Mouse (Mus musculus): ENCODE data around the gene Atl3. TPM values are rescaled to one million over a fixed set of nuclear protein-coding genes. Genes with fewer than 3 reads are reported as not detected.
"Not testable (repeated sequence)": the region's sequence is repeated elsewhere in the genome, so short reads cannot be mapped to it uniquely, and the experiment has no call there.

The Atl3 gene
- polyA plus RNA-seq, 1 experiment: 1.6 TPM

DNA sequence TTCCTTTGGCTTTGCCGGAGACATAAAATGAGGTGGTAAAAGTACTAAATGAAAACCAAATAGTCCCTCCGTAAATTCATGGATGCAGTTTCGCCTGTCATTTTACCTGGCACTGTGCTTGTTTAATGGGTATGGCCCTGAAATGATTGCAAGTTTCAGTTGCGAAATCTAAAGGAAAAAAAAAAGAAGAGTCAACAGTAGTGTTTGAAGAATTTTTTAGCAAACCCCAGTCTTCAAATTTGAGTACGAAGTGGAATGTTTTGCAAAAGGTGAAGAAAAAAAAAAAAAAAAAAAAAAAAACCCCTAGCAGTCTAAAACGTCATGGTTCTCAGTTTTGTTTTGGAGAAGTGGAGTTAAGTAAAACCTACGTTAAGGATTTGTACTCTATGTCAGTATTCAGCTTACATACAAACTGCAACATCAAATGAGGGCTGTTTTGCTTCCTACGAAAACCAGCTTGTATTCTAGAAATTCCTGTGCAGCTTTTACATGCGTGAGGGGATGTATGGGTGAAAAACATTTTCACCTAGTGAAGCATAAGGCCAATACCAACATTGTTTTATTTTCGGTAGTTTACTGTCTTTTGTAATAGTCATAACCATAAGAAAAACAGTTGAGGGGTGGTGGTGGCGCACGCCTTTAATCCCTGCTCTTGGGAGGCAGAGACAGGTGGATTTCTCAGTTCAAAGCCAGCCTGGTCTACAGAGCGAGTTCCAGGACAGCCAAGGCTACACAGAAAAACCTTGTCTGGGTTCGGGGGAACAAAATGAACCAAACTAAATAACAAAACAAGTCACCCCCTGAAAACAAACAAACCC, 1.6 kb downstream of the Atl3 start:
- TF ChIP-seq FLI1 (IDR thresholded peaks at IDR 0.05; ENCODE audit: low read length) (no peak), GATA1 (IDR thresholded peaks at IDR 0.05; ENCODE audit: borderline replicate concordance, low read length) (no peak)
- H3K4me3 ChIP-seq (replicated peaks): peak overlapping the region; percentile 98
- H3K4me1 ChIP-seq: peaks cover 36% of the 10 kb centered on the region
- no peaks in the 10 kb centered on the region for H3K9me3 ChIP-seq
- no peaks in the 10 kb centered on the region for H3K27me3 ChIP-seq (replicated peaks)
- H3K36me3 ChIP-seq (replicated peaks; ENCODE audit: low read length): peaks cover 10% of the 10 kb centered on the region

- Histone ChIP-seq H3K4me3 (replicated peaks) (peak overlapping the region; percentile 98), H3K36me3 (replicated peaks; ENCODE audit: low read length) (peaks cover 10% of the 10 kb centered on the region), H3K4me1 (peaks cover 36% of the 10 kb centered on the region)
- not testable (repeated sequence) for H3K9me3 ChIP-seq; H3K27me3 ChIP-seq (replicated peaks)
These were observed 2.2 kb downstream of the Atl3 start for GRCm38 (mm10) chr19:7496070-7496469.

- Histone ChIP-seq H3K4me3 (replicated peaks) (no peak overlapping the region), H3K36me3 (replicated peaks; ENCODE audit: low read length) (peaks cover 10% of the 10 kb centered on the region)
- no peak for TF ChIP-seq FLI1 (IDR thresholded peaks at IDR 0.05; ENCODE audit: low read length)
- no peak for TF ChIP-seq GATA1 (IDR thresholded peaks at IDR 0.05; ENCODE audit: borderline replicate concordance, low read length)
These were observed 5.0 kb downstream of the Atl3 start for GRCm38 (mm10) chr19:7498816-7499215.

GRCm38 (mm10) chr19:7500701-7501100, 6.9 kb downstream of the Atl3 start:
- no peaks in the 10 kb centered on the region for H3K27me3 ChIP-seq (replicated peaks)
- H3K4me1 ChIP-seq: peaks cover 53% of the 10 kb centered on the region
- peaks cover 10% of the 10 kb centered on the region for H3K36me3 ChIP-seq (replicated peaks; ENCODE audit: low read length)
- TF ChIP-seq GATA1 (IDR thresholded peaks at IDR 0.05; ENCODE audit: borderline replicate concordance, low read length) (no peak), FLI1 (IDR thresholded peaks at IDR 0.05; ENCODE audit: low read length) (no peak)
- no peaks in the 10 kb centered on the region for H3K9me3 ChIP-seq
- no peak overlapping the region for H3K4me3 ChIP-seq (replicated peaks)

More at GRCm38 (mm10) chr19:7498816-7499215, 5.0 kb downstream of the Atl3 start:
- Histone ChIP-seq H3K27me3 (replicated peaks) (no peaks in the 10 kb centered on the region), H3K9me3 (no peaks in the 10 kb centered on the region), H3K4me1 (peaks cover 37% of the 10 kb centered on the region)

DNA sequence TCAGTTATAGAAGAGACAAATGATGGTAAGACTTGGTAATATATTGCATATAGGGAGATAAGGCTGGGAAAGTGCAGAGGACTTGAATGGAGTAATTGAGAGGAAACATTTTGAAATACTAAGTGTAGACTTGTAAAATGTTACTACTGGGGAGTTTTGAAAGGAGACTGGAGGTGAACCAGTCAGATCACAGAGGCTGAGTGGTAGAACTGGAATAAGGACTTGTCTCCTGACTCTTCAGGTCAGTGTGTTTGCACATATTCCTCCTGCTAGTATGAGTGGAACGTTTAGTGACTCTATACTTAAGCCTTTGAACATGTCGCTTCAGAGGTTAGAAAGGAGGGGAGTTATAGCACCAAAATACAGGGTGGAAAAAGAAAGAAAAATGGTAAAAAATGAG, 8.6 kb downstream of the Atl3 start:
- no peak overlapping the region for H3K4me3 ChIP-seq (replicated peaks)

DNA sequence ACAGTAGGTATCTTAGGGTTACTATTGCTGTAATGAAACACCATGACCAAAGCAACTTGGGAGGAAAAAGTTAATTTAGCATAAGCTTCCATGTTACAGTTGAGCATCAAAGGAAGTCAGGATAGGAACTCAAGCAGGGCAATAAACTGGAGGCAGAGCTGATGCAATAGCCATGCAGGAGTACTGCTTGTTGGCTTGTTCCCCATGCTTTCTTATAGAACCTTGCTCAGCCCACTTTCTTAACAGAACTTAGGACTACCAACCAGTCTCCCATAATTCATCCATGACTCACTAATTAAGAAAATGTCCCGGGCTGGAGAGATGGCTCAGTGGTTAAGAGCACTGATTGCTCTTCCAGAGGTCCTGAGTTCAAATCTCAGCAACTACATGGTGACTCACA, 12.5 kb downstream of the Atl3 start:
- TF ChIP-seq FLI1 (IDR thresholded peaks at IDR 0.05; ENCODE audit: low read length) (no peak), GATA1 (IDR thresholded peaks at IDR 0.05; ENCODE audit: borderline replicate concordance, low read length) (no peak)
- H3K27me3 ChIP-seq (replicated peaks): no peaks in the 10 kb centered on the region
- H3K36me3 ChIP-seq (replicated peaks; ENCODE audit: low read length): peaks cover 33% of the 10 kb centered on the region
- H3K4me1 ChIP-seq: peaks cover 50% of the 10 kb centered on the region
- no peaks in the 10 kb centered on the region for H3K9me3 ChIP-seq
- H3K4me3 ChIP-seq (replicated peaks): no peak overlapping the region

More for the DNA sequence above, 8.6 kb downstream of the Atl3 start:
- H3K9me3 ChIP-seq: no peaks in the 10 kb centered on the region
- TF ChIP-seq GATA1 (IDR thresholded peaks at IDR 0.05; ENCODE audit: borderline replicate concordance, low read length) (no peak), FLI1 (IDR thresholded peaks at IDR 0.05; ENCODE audit: low read length) (no peak)
- peaks cover 51% of the 10 kb centered on the region for H3K4me1 ChIP-seq
- peaks cover 10% of the 10 kb centered on the region for H3K36me3 ChIP-seq (replicated peaks; ENCODE audit: low read length)
- H3K27me3 ChIP-seq (replicated peaks): no peaks in the 10 kb centered on the region

DNA sequence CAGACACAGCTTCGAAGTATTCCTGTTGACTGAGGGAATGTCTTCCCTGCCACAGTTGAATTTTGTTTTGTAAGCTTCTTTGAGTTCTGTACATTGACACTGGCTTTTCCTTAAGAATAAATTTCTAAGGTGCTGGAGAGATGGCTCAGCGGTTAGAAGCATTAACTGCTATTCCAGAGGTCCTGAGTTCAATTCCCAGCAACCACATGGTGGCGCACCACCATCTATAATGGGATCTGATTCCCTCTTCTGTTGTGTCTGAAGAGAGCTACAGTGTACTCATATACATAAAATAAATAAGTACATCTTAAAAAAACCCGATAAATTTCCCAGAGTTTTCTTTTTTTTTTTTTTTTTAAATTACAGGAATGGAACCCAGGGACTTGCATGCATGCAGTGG, 14.2 kb downstream of the Atl3 start:
- no peak overlapping the region for H3K4me3 ChIP-seq (replicated peaks)
- no peaks in the 10 kb centered on the region for H3K27me3 ChIP-seq (replicated peaks)
- no peaks in the 10 kb centered on the region for H3K9me3 ChIP-seq
- peaks cover 49% of the 10 kb centered on the region for H3K36me3 ChIP-seq (replicated peaks; ENCODE audit: low read length)
- H3K4me1 ChIP-seq: peaks cover 49% of the 10 kb centered on the region
- TF ChIP-seq FLI1 (IDR thresholded peaks at IDR 0.05; ENCODE audit: low read length): no peak
- TF ChIP-seq GATA1 (IDR thresholded peaks at IDR 0.05; ENCODE audit: borderline replicate concordance, low read length): no peak

- peaks cover 78% of the 10 kb centered on the region for H3K36me3 ChIP-seq (replicated peaks; ENCODE audit: low read length)
- H3K4me1 ChIP-seq: peaks cover 33% of the 10 kb centered on the region
- no peak for TF ChIP-seq FLI1 (IDR thresholded peaks at IDR 0.05; ENCODE audit: low read length)
- TF ChIP-seq GATA1 (IDR thresholded peaks at IDR 0.05; ENCODE audit: borderline replicate concordance, low read length): no peak
- no peak overlapping the region for H3K4me3 ChIP-seq (replicated peaks)
- no peaks in the 10 kb centered on the region for H3K9me3 ChIP-seq
- H3K27me3 ChIP-seq (replicated peaks): no peaks in the 10 kb centered on the region
These were observed 22.6 kb downstream of the Atl3 start for GRCm38 (mm10) chr19:7516437-7516836.

DNA sequence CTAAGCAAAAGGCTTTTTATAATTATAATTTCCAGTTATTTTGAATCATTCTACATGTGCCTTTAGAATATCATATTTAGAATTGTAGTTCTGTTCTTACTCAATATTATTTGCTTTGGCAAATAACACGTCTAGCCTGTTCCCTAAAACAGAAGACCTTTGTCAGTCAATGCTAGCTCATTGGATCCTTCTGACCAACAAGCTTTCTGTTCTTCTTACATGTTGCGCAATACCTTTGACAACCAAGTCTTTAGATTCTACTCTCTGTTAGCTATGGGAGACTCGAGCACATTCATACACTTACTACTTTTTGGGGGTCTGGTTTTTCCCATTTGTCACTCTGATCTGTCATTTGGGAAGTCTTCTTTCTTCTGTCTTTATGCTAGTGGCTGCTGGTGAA, 27.8 kb downstream of the Atl3 start:
- Histone ChIP-seq H3K9me3 (no peaks in the 10 kb centered on the region; the same call in 1 of the 2 replicates), H3K4me3 (replicated peaks) (no peak overlapping the region), H3K27me3 (replicated peaks) (no peaks in the 10 kb centered on the region), H3K36me3 (replicated peaks; ENCODE audit: low read length) (peaks cover 85% of the 10 kb centered on the region), H3K4me1 (peaks cover 19% of the 10 kb centered on the region)
- TF ChIP-seq GATA1 (IDR thresholded peaks at IDR 0.05; ENCODE audit: borderline replicate concordance, low read length): no peak
- no peak for TF ChIP-seq FLI1 (IDR thresholded peaks at IDR 0.05; ENCODE audit: low read length)

DNA sequence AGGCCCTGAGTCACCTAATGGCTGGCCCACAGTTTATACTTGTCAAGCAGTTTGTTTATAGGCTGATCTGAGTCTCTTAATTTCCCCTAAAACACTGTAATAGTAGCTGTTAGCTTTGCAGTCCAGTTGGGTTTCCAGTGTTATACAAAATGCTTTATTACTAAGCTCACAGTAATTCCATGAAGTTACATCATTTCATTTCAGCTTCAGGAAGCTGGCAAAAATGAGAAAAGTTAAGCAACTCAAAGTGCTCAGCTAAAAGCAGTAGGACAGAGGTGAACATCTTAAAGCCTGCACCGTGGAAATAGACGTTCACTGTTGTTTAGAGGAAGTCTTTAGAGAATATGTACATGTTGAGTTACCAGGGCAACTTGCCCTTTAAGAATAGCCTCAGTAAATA, 29.0 kb downstream of the Atl3 start:
- peaks cover 78% of the 10 kb centered on the region for H3K36me3 ChIP-seq (replicated peaks; ENCODE audit: low read length)
- peaks cover 22% of the 10 kb centered on the region for H3K4me1 ChIP-seq
- H3K9me3 ChIP-seq: no peaks in the 10 kb centered on the region; the same call in 1 of the 2 replicates
- no peak for TF ChIP-seq GATA1 (IDR thresholded peaks at IDR 0.05; ENCODE audit: borderline replicate concordance, low read length)
- TF ChIP-seq FLI1 (IDR thresholded peaks at IDR 0.05; ENCODE audit: low read length): no peak
- no peak overlapping the region for H3K4me3 ChIP-seq (replicated peaks)
- no peaks in the 10 kb centered on the region for H3K27me3 ChIP-seq (replicated peaks)
